Comparison of ENCODE assay signal across 9 mouse cellular contexts in genomic region chr11:107422356-107422754, GRCm38 (mm10). TPM values are rescaled to one million over a fixed set of nuclear protein-coding genes. Genes with fewer than 3 reads are reported as not detected.
DNase-seq lines count a peak whose midpoint lies in the region; ATAC-seq lines count a peak whose summit lies in the region.
"Had no signal": no experiment of that assay in that cellular context is flagged by ENCODE, and none has a peak within 500 bp of the region (broad histone marks: within the 10 kb centered on the region; RNA-seq: fewer than 3 reads in every experiment).

No protein-coding gene starts in this region.

- no peak for ATAC-seq in forebrain, embryonic 16.5 days
- no peak for ATAC-seq in megakaryocyte, adult 5-6 weeks (ENCODE audit: poor library complexity, severe bottlenecking)
- no peak for ATAC-seq in hindbrain, embryonic 14.5 days (ENCODE audit: low FRiP score)
- ATAC-seq in midbrain, embryonic 15.5 days (replicated peaks): no peak
- ATAC-seq in monocyte, adult 5-6 weeks (replicated peaks; ENCODE audit: insufficient number of reproducible peaks, low FRiP score, low TSS enrichment, poor library complexity, severe bottlenecking): no peak

- no peak for DNase-seq in forebrain, embryonic 10.5 days (ENCODE audit: extremely low spot score, low spot score)
- no peak for DNase-seq in hindbrain, embryonic 14.5 days (ENCODE audit: low spot score)
- DNase-seq in cerebellum, adult 9-10 months: no peak
- DNase-seq: gastrocnemius, postnatal 10 days had no signal

- 87% methylated on average over 5 of the region's 5 CpGs for WGBS in forebrain, embryonic 10.5 days
- 28% methylated on average over 5 of the region's 5 CpGs for WGBS in forebrain, embryonic 16.5 days
- 61% methylated on average over 5 of the region's 5 CpGs for WGBS in hindbrain, embryonic 14.5 days
- WGBS in midbrain, embryonic 15.5 days: 27% methylated on average over 5 of the region's 5 CpGs

- peaks cover 4% of the 10 kb centered on the region; the same call in 1 of the 2 replicates for H3K9me3 ChIP-seq in forebrain, embryonic 10.5 days
- no peaks in the 10 kb centered on the region for H3K9me3 ChIP-seq in forebrain, embryonic 16.5 days (ENCODE audit: control insufficient read depth, low read length)
- H3K9me3 ChIP-seq in megakaryocyte, embryonic 14.5 days: no peaks in the 10 kb centered on the region
- no peaks in the 10 kb centered on the region for H3K9me3 ChIP-seq in hindbrain, embryonic 14.5 days (ENCODE audit: control insufficient read depth, low read length)
- H3K9me3 ChIP-seq in midbrain, embryonic 15.5 days: no peaks in the 10 kb centered on the region

- no peak overlapping the region for H3K9ac ChIP-seq in forebrain, embryonic 16.5 days (replicated peaks; ENCODE audit: low read depth, low read length)
- H3K9ac ChIP-seq in hindbrain, embryonic 14.5 days: no peak overlapping the region
- H3K9ac ChIP-seq in midbrain, embryonic 15.5 days: no peak overlapping the region

- H3K36me3 ChIP-seq in forebrain, embryonic 10.5 days (replicated peaks): 0 out of 2 replicates have a peak, but pooled peaks cover 4% of the 10 kb centered on the region
- H3K36me3 ChIP-seq in forebrain, embryonic 16.5 days (ENCODE audit: control insufficient read depth, insufficient read depth): no peaks in the 10 kb centered on the region
- H3K36me3 ChIP-seq in megakaryocyte, embryonic 14.5 days (replicated peaks; ENCODE audit: low read length): peaks cover 38% of the 10 kb centered on the region
- H3K36me3 ChIP-seq in hindbrain, embryonic 14.5 days (replicated peaks; ENCODE audit: control insufficient read depth, insufficient read depth): no peaks in the 10 kb centered on the region
- no peaks in the 10 kb centered on the region for H3K36me3 ChIP-seq in midbrain, embryonic 15.5 days (replicated peaks)

- H3K4me3 ChIP-seq in forebrain, embryonic 10.5 days: no peak overlapping the region
- no peak overlapping the region for H3K4me3 ChIP-seq in forebrain, embryonic 16.5 days (replicated peaks; ENCODE audit: low read length)
- peak overlapping the region; percentile 90 for H3K4me3 ChIP-seq in megakaryocyte, embryonic 14.5 days (replicated peaks)
- H3K4me3 ChIP-seq in hindbrain, embryonic 14.5 days (replicated peaks; ENCODE audit: low read length): no peak overlapping the region
- no peak overlapping the region for H3K4me3 ChIP-seq in midbrain, embryonic 15.5 days

- peaks cover 33% of the 10 kb centered on the region for H3K4me1 ChIP-seq in forebrain, embryonic 10.5 days
- peaks cover 22% of the 10 kb centered on the region for H3K4me1 ChIP-seq in forebrain, embryonic 16.5 days (replicated peaks; ENCODE audit: control insufficient read depth, insufficient read depth, low read length)
- peaks cover 93% of the 10 kb centered on the region for H3K4me1 ChIP-seq in megakaryocyte, embryonic 14.5 days
- no peaks in the 10 kb centered on the region; the same call in 1 of the 2 replicates for H3K4me1 ChIP-seq in hindbrain, embryonic 14.5 days (replicated peaks; ENCODE audit: control insufficient read depth, insufficient read depth, low read length)
- H3K4me1 ChIP-seq in midbrain, embryonic 15.5 days: peaks cover 20% of the 10 kb centered on the region

- no peak overlapping the region for H3K4me2 ChIP-seq in forebrain, embryonic 16.5 days (ENCODE audit: low read length)
- H3K4me2 ChIP-seq in hindbrain, embryonic 14.5 days (replicated peaks): no peak overlapping the region
- no peak overlapping the region for H3K4me2 ChIP-seq in midbrain, embryonic 15.5 days

- H3K27me3 ChIP-seq in forebrain, embryonic 10.5 days (ENCODE audit: poor library complexity, severe bottlenecking): no peaks in the 10 kb centered on the region
- H3K27me3 ChIP-seq in forebrain, embryonic 16.5 days (replicated peaks; ENCODE audit: control insufficient read depth, insufficient read depth, low read length): no peaks in the 10 kb centered on the region
- no peaks in the 10 kb centered on the region for H3K27me3 ChIP-seq in megakaryocyte, embryonic 14.5 days (replicated peaks)
- no peaks in the 10 kb centered on the region for H3K27me3 ChIP-seq in hindbrain, embryonic 14.5 days (ENCODE audit: control insufficient read depth, insufficient read depth, low read length)
- H3K27me3 ChIP-seq in midbrain, embryonic 15.5 days (replicated peaks): no peaks in the 10 kb centered on the region

- peak overlapping the region; percentile 35; the same call in 1 of the 2 replicates for H3K27ac ChIP-seq in forebrain, embryonic 10.5 days
- H3K27ac ChIP-seq in forebrain, embryonic 16.5 days (ENCODE audit: low read length): no peak overlapping the region
- H3K27ac ChIP-seq in hindbrain, embryonic 14.5 days: peak overlapping the region; percentile 11; the same call in 1 of the 2 replicates
- H3K27ac ChIP-seq in midbrain, embryonic 15.5 days: peak overlapping the region; percentile 31; the same call in 1 of the 2 replicates

RNA-seq across cellular contexts. Expression of gene Pitpnc1, which starts 48.1 kb away (rescaled TPM):
- 26.8 and 32.0 TPM in 2 replicates for polyA plus RNA-seq in forebrain, embryonic 10.5 days (2016; fragmentation: Nextera tagmentation; extraction: Ambion mirVana)
- polyA plus RNA-seq in forebrain, embryonic 16.5 days (2015; fragmentation: Nextera tagmentation; extraction: Ambion mirVana): 51.3 and 51.6 TPM in 2 replicates
- 1.4 and 5.1 TPM in 2 replicates for polyA plus RNA-seq in megakaryocyte, embryonic 14.5 days (2012; ENCODE audit: insufficient read depth, low replicate concordance)
- total RNA-seq in megakaryocyte, adult 5-6 weeks (2015): 14.5 and 15.4 TPM in 2 replicates
- total RNA-seq in megakaryocyte, adult 5-6 weeks (2017): 8.5 and 11.7 TPM in 2 replicates
- polyA plus RNA-seq in hindbrain, embryonic 14.5 days (2014; fragmentation: Nextera tagmentation; extraction: Ambion mirVana): 43.3 and 45.7 TPM in 2 replicates
- 43.0 and 43.7 TPM in 2 replicates for polyA plus RNA-seq in midbrain, embryonic 15.5 days (2015; fragmentation: Nextera tagmentation; extraction: Ambion mirVana)
- 18.5 to 57.1 TPM (median 24.2 TPM) in 3 replicates for total RNA-seq in monocyte, adult 5-6 weeks (2017)

RNA-seq across cellular contexts. Expression of gene Psmd12, which starts 56.9 kb away (rescaled TPM):
- polyA plus RNA-seq in forebrain, embryonic 10.5 days (2016; fragmentation: Nextera tagmentation; extraction: Ambion mirVana): 231 and 246 TPM in 2 replicates
- 148 and 153 TPM in 2 replicates for polyA plus RNA-seq in forebrain, embryonic 16.5 days (2015; fragmentation: Nextera tagmentation; extraction: Ambion mirVana)
- 5.1 and 28.0 TPM in 2 replicates for polyA plus RNA-seq in megakaryocyte, embryonic 14.5 days (2012; ENCODE audit: insufficient read depth, low replicate concordance)
- 55.9 and 65.5 TPM in 2 replicates for total RNA-seq in megakaryocyte, adult 5-6 weeks (2015)
- 86.4 and 86.6 TPM in 2 replicates for total RNA-seq in megakaryocyte, adult 5-6 weeks (2017)
- polyA plus RNA-seq in hindbrain, embryonic 14.5 days (2014; fragmentation: Nextera tagmentation; extraction: Ambion mirVana): 159 and 165 TPM in 2 replicates
- 140 and 148 TPM in 2 replicates for polyA plus RNA-seq in midbrain, embryonic 15.5 days (2015; fragmentation: Nextera tagmentation; extraction: Ambion mirVana)
- 79.8 to 93.6 TPM (median 87.8 TPM) in 3 replicates for total RNA-seq in monocyte, adult 5-6 weeks (2017)
